Mouse (Mus musculus) CH12.LX (cell line): ENCODE results near the gene Skida1. TPM values are rescaled to one million over a fixed set of nuclear protein-coding genes. Genes with fewer than 3 reads are reported as not detected.

Experiments
- DNase-seq: peaks from one replicate; pipeline ENCODE4 v3.0.0-alpha.2; 2013; ENCODE audit errors: extremely low read depth
- H3K27ac ChIP-seq: 2 replicates; pipeline ENCODE4 v1.5.1; 2012; ENCODE audit warnings: low read depth, mild to moderate bottlenecking, control low read depth, moderate library complexity; ENCODE audit not compliant: insufficient read depth
- H3K27me3 ChIP-seq: replicated peaks from 2 replicates; pipeline ENCODE3; 2012; ENCODE audit warnings: inconsistent platforms
- H3K36me3 ChIP-seq, 2 experiments: replicated peaks in 1 of 2; 2 replicates each; pipeline versions ENCODE3 to v1.6.1; 2012; ENCODE audit warnings: inconsistent platforms in 1 of 2, low read length in 1 of 2, mild to moderate bottlenecking in 1 of 2, mixed read lengths in 1 of 2, moderate library complexity in 1 of 2; ENCODE audit not compliant: control insufficient read depth in 1 of 2, insufficient read depth in 1 of 2
- H3K4me1 ChIP-seq, 2 experiments: 2 replicates each; pipeline ENCODE4 v1.6.1; 2012; ENCODE audit warnings: inconsistent platforms in 1 of 2, moderate library complexity in 1 of 2; ENCODE audit not compliant: insufficient read depth in 2 of 2, control insufficient read depth in 1 of 2
- H3K4me2 ChIP-seq: 2 replicates; pipeline ENCODE4 v1.6.1; 2012; ENCODE audit warnings: low read depth, mild to moderate bottlenecking, control low read depth; ENCODE audit not compliant: poor library complexity, insufficient read depth, severe bottlenecking
- H3K4me3 ChIP-seq, 3 experiments: fragments of 150-350 bp in 1 of 3; sonication (generic) in 1 of 3; replicated peaks in 1 of 3; 2 replicates each; pipeline versions ENCODE3 to v1.5.1; 2011 to 2012; ENCODE audit warnings: low read depth in 2 of 3, low read length in 2 of 3, mild to moderate bottlenecking in 2 of 3, moderate library complexity in 2 of 3, control low read depth in 1 of 3, improper control_type of control experiment in 1 of 3, inconsistent platforms in 1 of 3, mixed read lengths in 1 of 3; ENCODE audit not compliant: poor library complexity in 1 of 3
- H3K79me2 ChIP-seq: replicated peaks from 2 replicates; pipeline ENCODE4 v1.6.1; 2012; ENCODE audit warnings: mild to moderate bottlenecking, moderate library complexity; ENCODE audit not compliant: control insufficient read depth, poor library complexity, insufficient read depth, severe bottlenecking; ENCODE audit errors: extremely low read depth
- H3K9ac ChIP-seq: 2 replicates; pipeline ENCODE4 v1.6.1; 2012; ENCODE audit warnings: low read depth, mild to moderate bottlenecking, control low read depth, moderate library complexity; ENCODE audit not compliant: insufficient read depth
- H3K9me3 ChIP-seq: replicated peaks from 2 replicates; pipeline ENCODE3; 2012; ENCODE audit warnings: low read length, inconsistent platforms, mixed read lengths
- BHLHE40 ChIP-seq: IDR thresholded peaks from 2 replicates; pipeline ENCODE4 v1.6.1; 2011; ENCODE audit warnings: mild to moderate bottlenecking, low read depth, low read length, improper control_type of control experiment
- CHD1 ChIP-seq: IDR thresholded peaks from 2 replicates; pipeline ENCODE4 v1.6.1; 2012; ENCODE audit warnings: low read depth, low read length, improper control_type of control experiment, inconsistent platforms
- CHD2 ChIP-seq: IDR thresholded peaks from 2 replicates; pipeline ENCODE4 v1.6.1; 2011; ENCODE audit warnings: low read length, improper control_type of control experiment
- ELF1 ChIP-seq: IDR thresholded peaks from 2 replicates; pipeline ENCODE4 v1.6.1; 2014; ENCODE audit warnings: low read depth, mild to moderate bottlenecking, inconsistent platforms, low read length, improper control_type of control experiment
- JUND ChIP-seq: conservative IDR thresholded peaks from 2 replicates; pipeline ENCODE4 v1.6.1; 2011; ENCODE audit warnings: low read depth, low read length, improper control_type of control experiment
- KAT2A ChIP-seq: IDR thresholded peaks from 2 replicates; pipeline ENCODE4 v1.6.1; 2012; ENCODE audit warnings: low read length, improper control_type of control experiment, inconsistent platforms; ENCODE audit not compliant: insufficient replicate concordance
- NELFE ChIP-seq: IDR thresholded peaks from 2 replicates; pipeline ENCODE4 v1.6.1; 2011; ENCODE audit warnings: low read depth, low read length, improper control_type of control experiment
- PAX5 ChIP-seq: IDR thresholded peaks from 2 replicates; pipeline ENCODE4 v1.6.1; 2012; ENCODE audit warnings: low read length, inconsistent platforms, mixed read lengths
- POLR2A ChIP-seq: IDR thresholded peaks from 2 replicates; pipeline ENCODE4 v1.6.1; 2011; ENCODE audit warnings: low read depth, mild to moderate bottlenecking, improper control_type of control experiment, low read length
- RCOR1 ChIP-seq: conservative IDR thresholded peaks from 2 replicates; pipeline ENCODE4 v1.6.1; 2012; ENCODE audit warnings: low read depth, mild to moderate bottlenecking, inconsistent platforms, low read length, improper control_type of control experiment
- SIN3A ChIP-seq: IDR thresholded peaks from 2 replicates; pipeline ENCODE4 v1.6.1; 2012; ENCODE audit warnings: low read length, improper control_type of control experiment, inconsistent platforms
- SMC3 ChIP-seq: IDR thresholded peaks from 2 replicates; pipeline ENCODE4 v1.6.1; 2011; ENCODE audit warnings: low read depth, low read length, improper control_type of control experiment
- TBP ChIP-seq: conservative IDR thresholded peaks from 2 replicates; pipeline ENCODE4 v1.6.1; 2011; ENCODE audit warnings: low read depth, low read length, improper control_type of control experiment
- TCF12 ChIP-seq: IDR thresholded peaks from 2 replicates; pipeline ENCODE4 v1.6.1; 2014; ENCODE audit warnings: low read depth, mild to moderate bottlenecking, inconsistent platforms, low read length, improper control_type of control experiment
- UBTF ChIP-seq: IDR thresholded peaks from 2 replicates; pipeline ENCODE4 v1.6.1; 2012; ENCODE audit warnings: low read depth, mild to moderate bottlenecking, inconsistent platforms, low read length, improper control_type of control experiment, moderate library complexity
- ZC3H11A ChIP-seq: IDR thresholded peaks from 2 replicates; pipeline ENCODE4 v1.6.1; 2012; ENCODE audit warnings: low read depth, mild to moderate bottlenecking, inconsistent platforms, low read length, improper control_type of control experiment
- dilution Hi-C: fragments of 300-500 bp; cut with MboI; formaldehyde crosslinking; loops from 2 replicates; pipeline ENCODE4 v1.14.3; 2020; ENCODE audit warnings: low sequenced_read_pairs; ENCODE audit not compliant: extremely low pct_unique_long_range_greater_than_20kb, extremely low pct_ligation_motif_present
- in situ Hi-C: fragments of 300-500 bp; cut with MboI; formaldehyde crosslinking; loops from 3 replicates; pipeline ENCODE4 v1.14.3; 2019; ENCODE audit warnings: low sequenced_read_pairs, low pct_ligation_motif_present, low pct_unique_long_range_greater_than_20kb, mixed read lengths
- polyA plus RNA-seq: library from polyadenylated mRNA; unstranded; fragments of >175 nt; gene quantifications from 2 replicates; pipeline ENCODE4 v1.2.1, GENCODE M21; 2012; ENCODE audit warnings: low read depth; ENCODE audit not compliant: insufficient read length
- total RNA-seq, 2 experiments: library from RNA; depleted of rRNA; stranded (reverse); fragments of 300-350 nt in 1 of 2; fragments of >200 nt in 1 of 2; gene quantifications; 2 replicates each; pipeline ENCODE4 v1.2.3; 2012 to 2014

Gene Skida1
- total and polyA plus RNA-seq, 3 experiments, result 0.35 to 0.85 (median 0.36) TPM

DNA sequence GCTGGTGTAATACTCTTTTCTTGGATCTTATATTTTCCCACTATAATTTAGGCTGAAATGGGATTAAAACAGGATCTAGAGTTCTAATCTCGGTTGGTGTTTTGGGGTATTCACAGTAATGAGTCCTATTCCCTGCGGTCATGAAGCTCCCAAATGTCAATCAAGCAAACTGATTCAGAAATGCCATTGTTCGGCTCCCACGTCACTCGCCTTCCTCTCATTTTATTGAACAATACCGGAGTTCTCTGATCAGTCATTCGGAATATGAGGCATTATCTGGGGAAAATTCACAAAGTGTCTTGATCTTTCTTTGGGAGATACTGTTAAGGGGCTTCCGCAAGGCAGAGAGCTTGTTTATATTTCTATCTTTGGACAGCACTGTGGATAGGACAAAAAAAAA, 18.3 kb downstream of the Skida1 start:
- in situ Hi-C loops, result loop anchor here (10.0 to 25.0 kb wide), 3 partner anchors 154 to 657 kb away; partner anchors contain the start of genes Bmi1 and Spag6
- dilution Hi-C loops, result no loop called here
- Histone ChIP-seq H3K4me3 (no peak overlapping the region), H3K79me2 (no peaks in the 10 kb centered on the region), H3K27ac (no peak overlapping the region), H3K27me3 (no peaks in the 10 kb centered on the region), H3K9ac (no peak overlapping the region), H3K9me3 (no peaks in the 10 kb centered on the region), H3K4me2 (no peak overlapping the region), H3K4me1 (peaks cover 4 to 17% of the 10 kb centered on the region in 2 experiments), H3K36me3 (no peaks in the 10 kb centered on the region)
- TF ChIP-seq ELF1 (no peak), RCOR1 (no peak), JUND (no peak), SMC3 (no peak), UBTF (no peak), PAX5 (no peak), SIN3A (no peak), TBP (no peak)
- no peak for DNase-seq

DNA sequence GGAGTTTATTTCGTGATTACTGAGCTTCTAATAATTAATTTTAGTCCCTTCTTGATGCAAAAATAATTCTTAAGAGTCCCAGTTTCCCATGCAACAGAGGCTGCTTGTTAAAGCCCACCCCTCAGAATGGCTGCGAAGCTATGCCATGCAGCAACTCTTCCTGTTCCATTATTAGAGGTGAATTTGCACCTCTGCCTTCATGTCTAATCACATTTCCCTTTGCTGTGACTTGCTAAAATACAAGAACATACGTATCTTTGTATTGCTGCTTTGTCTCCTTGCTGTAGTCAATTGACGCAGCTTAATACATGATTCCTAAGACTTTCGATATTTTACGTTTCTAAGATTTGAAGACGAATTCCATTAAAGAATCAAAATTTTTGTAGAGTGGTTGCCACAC, 19.2 kb downstream of the Skida1 start:
- no peak for TF ChIP-seq CHD1
- H3K79me2 ChIP-seq, result no peaks in the 10 kb centered on the region
- no peaks in the 10 kb centered on the region for H3K36me3 ChIP-seq
- dilution Hi-C loops (no loop called here), in situ Hi-C loops (loop anchor here (5.0 to 25.0 kb wide), 4 partner anchors 155 to 658 kb away; partner anchors contain the start of genes Bmi1 and Spag6)
- peaks cover 4 to 17% of the 10 kb centered on the region in 2 experiments for H3K4me1 ChIP-seq
- H3K27me3 ChIP-seq, result no peaks in the 10 kb centered on the region
- no peak overlapping the region for H3K27ac ChIP-seq
- DNase-seq, result no peak
- H3K9me3 ChIP-seq, result no peaks in the 10 kb centered on the region
- no peak overlapping the region for H3K9ac ChIP-seq
- H3K4me3 ChIP-seq, result no peak overlapping the region
- H3K4me2 ChIP-seq, result no peak overlapping the region

DNA sequence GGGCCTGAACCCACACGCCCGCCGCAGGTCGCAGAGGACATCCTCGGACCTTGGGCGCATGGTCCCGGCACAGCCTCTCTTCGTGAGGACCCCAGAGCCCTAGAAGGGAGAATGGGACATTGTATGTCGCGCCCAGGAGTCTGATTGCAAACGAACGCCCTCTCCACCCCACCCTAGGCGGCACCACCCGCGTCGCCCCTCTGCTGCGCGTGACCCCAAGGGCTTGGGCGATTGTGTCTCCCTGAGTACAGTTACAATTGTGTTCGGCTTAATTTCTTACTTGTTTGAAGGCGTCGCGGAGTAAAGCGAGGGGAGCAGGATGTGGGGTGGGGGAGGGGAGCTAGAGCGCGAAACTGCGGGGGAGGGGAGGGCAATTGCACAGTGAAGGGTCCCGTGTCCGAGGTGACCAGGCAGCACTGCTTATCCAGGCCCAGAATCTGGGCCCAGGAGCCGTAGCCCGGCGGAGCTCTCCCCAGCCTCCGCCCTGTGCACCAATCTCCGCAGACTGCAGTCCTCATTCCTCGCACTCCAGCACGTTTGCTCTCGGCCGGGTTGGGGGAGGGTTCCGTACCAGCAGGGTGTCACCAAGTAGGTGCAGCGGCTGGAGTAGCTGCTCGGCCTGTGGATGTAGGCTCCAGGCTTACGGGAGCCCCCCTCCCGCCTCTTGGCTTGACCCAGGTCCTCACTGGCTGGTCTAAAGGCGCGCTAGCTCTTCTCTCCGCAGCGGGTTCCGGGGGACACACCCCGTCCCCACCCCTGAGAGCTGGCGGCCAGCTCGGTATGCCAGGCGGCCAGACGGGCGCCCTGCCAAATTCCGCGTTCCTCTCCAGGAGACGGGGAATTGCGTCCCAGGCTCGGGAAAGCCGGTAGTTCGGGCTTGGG, 20.5 kb downstream of the Skida1 start:
- Histone ChIP-seq H3K27me3 (no peaks in the 10 kb centered on the region), H3K27ac (peak overlapping the region; percentile 37; the same call in 1 of the 2 replicates), H3K4me3 (peak overlapping the region; percentile 68 to 70 (median 68)), H3K79me2 (no peaks in the 10 kb centered on the region), H3K9me3 (no peaks in the 10 kb centered on the region), H3K4me2 (peak overlapping the region; percentile 52)
- TF ChIP-seq BHLHE40 (peak; percentile 66), SIN3A (peak; percentile 14; the same call in 1 of the 2 replicates), ZC3H11A (no peak), TCF12 (0 out of 2 replicates have a peak, but pooled peaks have one; percentile 34), NELFE (0 out of 2 replicates have a peak, but pooled peaks have one; percentile 29), KAT2A (no peak), POLR2A (peak; percentile 32; the same call in 1 of the 2 replicates), CHD2 (peak; percentile 88)
- TF ChIP-seq, all 38 proteins: peak for 6
- DNase-seq, result peak; percentile 24
- H3K36me3 ChIP-seq, result no peaks in the 10 kb centered on the region
- in situ Hi-C loops (loop anchor here (5.0 to 25.0 kb wide), 3 partner anchors 179 to 659 kb away; partner anchors contain the start of genes Bmi1 and Spag6), dilution Hi-C loops (no loop called here)
- H3K4me1 ChIP-seq, result peaks cover 4 to 17% of the 10 kb centered on the region in 2 experiments
- H3K9ac ChIP-seq, result peak overlapping the region; percentile 76
